Mouse (Mus musculus): ENCODE measurements around the gene Hist1h2aa. TPM values are rescaled to one million over a fixed set of nuclear protein-coding genes. Genes with fewer than 3 reads are reported as not detected.

The Hist1h2aa gene
- polyA plus RNA-seq (2012; rRNA removed), result not detected in 2 replicates

GRCm38 (mm10) chr13:23934211-23934520 lies at the start of gene Hist1h2aa:
Hist1h2aa (plus strand) TSS chr13:23934462.

GRCm38 (mm10) chr13:23914376-23915167 lies 19.7 kb upstream of the Hist1h2aa start, which contains the start of gene Slc17a4:
Slc17a4 (minus strand) TSS chr13:23915009.

GRCm38 (mm10) chr13:23933421-23934210 lies 646 bp upstream of the Hist1h2aa start, which contains the start of gene Hist1h2ba:
Hist1h2ba (minus strand) TSS chr13:23934156.

Other genes starting within 250 kb of the Hist1h2aa start
- gene Hist1h1t, start 238.6 kb upstream of the Hist1h2aa start, polyA plus RNA-seq (2012; rRNA removed), result 0.13 TPM in 1 of 2 replicates, not detected in the other
- gene Hist1h4c, start 236.0 kb upstream of the Hist1h2aa start, polyA plus RNA-seq (2012; rRNA removed), result 5.9 TPM in 2 replicates
- 2.5 and 4.1 TPM in 2 replicates for gene Hfe, start 223.6 kb upstream of the Hist1h2aa start, polyA plus RNA-seq (2012; rRNA removed)
- 41.5 and 49.3 TPM in 2 replicates for gene Hist1h1c, start 195.7 kb upstream of the Hist1h2aa start, polyA plus RNA-seq (2012; rRNA removed)
- gene Hist1h3c, start 188.9 kb upstream of the Hist1h2aa start, polyA plus RNA-seq (2012; rRNA removed), result 38.4 and 43.0 TPM in 2 replicates
- gene Hist1h2bb, start 187.7 kb upstream of the Hist1h2aa start, polyA plus RNA-seq (2012; rRNA removed), result 15.4 and 18.8 TPM in 2 replicates
- gene Hist1h2ab, start 183.3 kb upstream of the Hist1h2aa start, polyA plus RNA-seq (2012; rRNA removed), result 38.0 and 42.8 TPM in 2 replicates
- gene Hist1h3b, start 182.2 kb upstream of the Hist1h2aa start, polyA plus RNA-seq (2012; rRNA removed), result 36.3 and 37.0 TPM in 2 replicates
- gene Hist1h4b, start 177.4 kb upstream of the Hist1h2aa start, polyA plus RNA-seq (2012; rRNA removed), result 20.1 and 25.1 TPM in 2 replicates
- gene Hist1h4a, start 173.2 kb upstream of the Hist1h2aa start, polyA plus RNA-seq (2012; rRNA removed), result 10.7 and 12.1 TPM in 2 replicates
- 32.0 and 44.7 TPM in 2 replicates for gene Hist1h3a, start 172.1 kb upstream of the Hist1h2aa start, polyA plus RNA-seq (2012; rRNA removed)
- 13.8 and 15.6 TPM in 2 replicates for gene Hist1h1a, start 170.8 kb upstream of the Hist1h2aa start, polyA plus RNA-seq (2012; rRNA removed)
- 0.01 and 0.02 TPM in 2 replicates for gene Trim38, start 164.5 kb upstream of the Hist1h2aa start, polyA plus RNA-seq (2012; rRNA removed)
- 0.92 and 1.1 TPM in 2 replicates for gene Slc17a2, start 127.5 kb upstream of the Hist1h2aa start, polyA plus RNA-seq (2012; rRNA removed)
- 2.9 and 3.4 TPM in 2 replicates for gene Slc17a3, start 95.0 kb upstream of the Hist1h2aa start, polyA plus RNA-seq (2012; rRNA removed)
- gene Slc17a1, start 66.7 kb upstream of the Hist1h2aa start, polyA plus RNA-seq (2012; rRNA removed), result 0.07 and 0.14 TPM in 2 replicates
- 0.03 and 0.05 TPM in 2 replicates for gene Slc17a4, start 19.5 kb upstream of the Hist1h2aa start, polyA plus RNA-seq (2012; rRNA removed)
- gene Hist1h2ba, start 306 bp upstream of the Hist1h2aa start, polyA plus RNA-seq (2012; rRNA removed), result not detected in 2 replicates
- not detected in 2 replicates for gene Scgn, start 56.8 kb downstream of the Hist1h2aa start, polyA plus RNA-seq (2012; rRNA removed)

Measured in liver, embryonic 14 days (tissue).